Mouse (Mus musculus) cerebellum, postnatal 36 days (tissue): Measurements from ENCODE around the gene Slc16a8.

ENCODE experiments used
- DNase-seq, 2 experiments: peaks; one replicate each; pipeline ENCODE4 v3.0.0; 2021 to 2022; ENCODE audit warnings: mixed read lengths in 2 of 2

Slc16a8 gene

GRCm38 (mm10) chr15:79254661-79255060 is at the start of gene Slc16a8:
TSS of gene Slc16a8 (minus strand) at chr15:79254761.
- DNase-seq = no peak

GRCm38 (mm10) chr15:79303725-79304124 is 49.2 kb upstream of the Slc16a8 start:
- DNase-seq = no peak

DNA sequence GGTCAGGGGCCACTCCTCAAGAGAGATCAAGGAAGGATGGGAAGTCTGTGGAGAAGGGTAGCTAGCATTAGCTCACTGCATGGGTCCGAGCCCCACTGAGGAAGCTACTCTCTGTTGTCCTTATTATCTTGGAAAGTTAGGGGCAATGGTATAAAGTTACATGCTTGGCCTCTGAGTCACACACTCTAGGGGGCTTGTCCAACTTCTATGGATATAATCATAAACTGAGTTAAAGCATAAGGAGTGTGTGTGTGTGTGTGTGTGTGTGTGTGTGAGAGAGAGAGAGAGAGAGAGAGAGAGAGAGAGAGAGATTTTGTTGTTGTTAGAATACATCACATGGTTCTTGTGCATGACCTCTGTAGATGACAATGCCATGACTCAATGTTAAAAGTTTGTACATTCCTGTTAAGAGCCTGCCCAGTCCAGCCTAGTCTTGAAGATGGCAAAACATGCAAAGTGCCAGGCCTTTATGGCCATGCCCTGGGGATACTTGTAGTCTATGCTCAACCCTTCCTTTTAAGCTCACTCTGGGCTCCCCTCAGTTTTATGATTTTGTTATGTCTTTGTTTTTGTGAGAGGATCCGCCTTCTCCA is 45.1 kb upstream of the Slc16a8 start:
- no peak for DNase-seq

GRCm38 (mm10) chr15:79298553-79298952 is 44.0 kb upstream of the Slc16a8 start:
- no peak for DNase-seq

GRCm38 (mm10) chr15:79292779-79293178 is 38.2 kb upstream of the Slc16a8 start:
- DNase-seq = no peak

- no peak for DNase-seq
Measured at GRCm38 (mm10) chr15:79290340-79290739, 35.8 kb upstream of the Slc16a8 start.

DNA sequence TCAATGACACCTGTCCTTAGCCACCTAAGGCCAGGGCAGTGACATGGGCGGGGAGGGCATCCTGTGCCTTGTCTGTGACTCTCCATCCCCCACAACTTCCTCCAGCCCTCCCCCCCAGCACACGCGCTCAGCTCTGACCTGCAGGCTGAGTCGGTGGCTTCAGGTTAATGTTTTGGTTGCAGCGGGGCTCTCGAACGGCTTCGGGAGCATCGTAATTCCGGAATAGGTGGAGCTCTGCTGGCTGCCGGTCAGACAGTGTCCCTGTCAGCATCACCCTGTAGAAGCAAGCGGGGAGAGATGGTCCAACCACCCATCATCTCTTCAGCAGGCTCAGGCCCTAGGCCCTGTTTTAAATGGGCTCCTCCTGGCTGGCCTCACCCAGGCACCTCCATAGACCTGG is 34.9 kb upstream of the Slc16a8 start:
- no peak for DNase-seq

GRCm38 (mm10) chr15:79288387-79288786 is 33.8 kb upstream of the Slc16a8 start:
- DNase-seq = no peak

GRCm38 (mm10) chr15:79287091-79287490 is 32.5 kb upstream of the Slc16a8 start:
- DNase-seq = no peak

- DNase-seq = no peak
Measured at GRCm38 (mm10) chr15:79286141-79286540, 31.6 kb upstream of the Slc16a8 start.

GRCm38 (mm10) chr15:79285399-79285798 is 30.8 kb upstream of the Slc16a8 start, which contains the start of gene Baiap2l2:
TSS of gene Baiap2l2 (minus strand) at chr15:79285537.
- DNase-seq = no peak

DNA sequence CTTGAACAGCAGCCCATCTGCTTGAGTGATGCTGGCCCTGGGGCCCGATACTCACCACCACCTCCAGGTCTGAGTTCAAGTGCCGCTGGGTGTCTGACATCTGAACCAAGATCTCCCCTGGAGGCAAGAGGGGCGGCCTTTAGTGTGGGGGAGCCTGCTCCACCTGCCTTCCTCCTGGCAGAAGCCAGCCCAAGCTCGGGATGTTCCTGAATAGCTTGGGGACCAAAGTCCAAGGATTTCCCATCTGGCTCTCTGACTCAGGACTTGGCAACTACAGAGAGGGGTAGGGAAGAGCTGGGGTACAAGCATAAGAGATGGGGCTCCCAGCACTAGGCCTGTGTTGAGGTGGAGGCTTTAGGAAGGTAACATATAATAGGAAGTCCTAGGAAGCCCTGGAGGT is 28.8 kb upstream of the Slc16a8 start:
- no peak for DNase-seq

DNA sequence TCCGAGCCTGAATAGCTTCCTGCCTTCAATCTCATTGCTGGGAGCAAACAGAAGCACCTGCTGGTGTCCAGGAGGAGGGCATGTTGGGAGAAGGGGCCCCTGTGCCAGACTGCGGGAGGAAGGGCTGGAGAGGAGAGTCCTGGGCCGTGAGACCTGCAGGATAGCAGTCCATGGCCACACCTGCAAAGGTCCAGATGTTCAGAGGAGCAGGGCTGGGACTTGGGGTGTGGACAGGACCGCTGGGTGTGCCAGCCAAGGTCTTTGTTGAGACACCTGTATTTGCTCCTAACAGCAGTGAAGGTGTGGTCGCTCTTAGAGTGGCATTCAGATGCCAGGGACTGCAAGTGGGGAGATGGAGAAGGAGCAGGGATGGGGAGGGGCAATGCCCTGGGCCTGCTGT is 27.9 kb upstream of the Slc16a8 start:
- no peak for DNase-seq

DNA sequence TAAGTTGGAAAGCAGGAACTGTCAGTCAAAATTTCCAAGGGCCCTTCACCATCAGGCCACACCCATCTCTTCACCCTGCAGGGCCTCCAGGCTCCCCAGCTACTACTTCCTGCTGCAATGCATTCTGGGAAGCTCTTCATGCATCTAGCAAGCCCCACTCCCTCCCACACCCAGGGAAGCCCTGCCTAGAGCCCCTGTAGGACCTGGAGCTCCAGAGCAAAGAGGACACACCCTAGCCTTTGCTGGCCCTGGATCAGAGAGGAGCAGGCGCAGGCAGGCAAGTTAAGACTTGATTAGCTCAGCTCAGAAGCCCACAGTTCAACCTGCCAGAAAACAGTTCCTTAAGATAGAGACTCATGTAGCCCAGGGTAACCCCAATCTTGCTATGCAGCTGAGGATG is 26.8 kb upstream of the Slc16a8 start:
- DNase-seq = no peak

GRCm38 (mm10) chr15:79280850-79281249 is 26.3 kb upstream of the Slc16a8 start:
- no peak for DNase-seq

GRCm38 (mm10) chr15:79280209-79280608 is 25.6 kb upstream of the Slc16a8 start:
- DNase-seq = no peak

- DNase-seq = no peak
Measured at GRCm38 (mm10) chr15:79277728-79278127, 23.2 kb upstream of the Slc16a8 start.

- DNase-seq = no peak
Measured at GRCm38 (mm10) chr15:79273020-79273419, 18.5 kb upstream of the Slc16a8 start.

DNA sequence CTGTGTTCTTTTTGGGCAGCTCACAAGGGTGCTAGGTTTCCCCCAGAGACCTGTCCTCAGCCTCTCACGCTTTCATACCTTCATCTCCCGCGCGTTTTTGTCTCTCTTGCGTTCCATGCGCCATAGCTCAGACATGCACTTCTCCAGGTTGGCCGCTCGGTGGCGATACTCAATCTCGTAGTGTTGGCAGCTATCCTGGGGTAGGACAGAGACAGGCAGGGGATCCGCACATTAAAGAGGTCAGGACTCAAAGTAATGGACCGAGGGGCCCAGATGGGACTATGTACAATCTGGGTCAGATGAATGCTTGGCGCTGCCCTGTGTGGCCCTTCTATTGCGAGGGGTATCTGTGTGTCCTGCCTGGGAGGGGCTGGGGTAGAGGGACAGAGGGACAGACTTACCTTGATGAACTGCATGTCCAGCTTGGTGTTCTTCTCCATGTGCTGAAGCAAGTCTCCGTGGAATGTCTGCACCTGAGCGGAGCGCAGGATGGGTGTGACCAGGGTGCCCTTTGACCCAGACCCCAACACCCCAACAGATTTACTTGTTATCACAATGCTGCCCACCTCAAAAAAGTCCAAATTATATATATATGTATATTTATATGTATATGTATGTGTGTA is 16.7 kb upstream of the Slc16a8 start:
- peak; percentile 22 to 38 for DNase-seq

DNA sequence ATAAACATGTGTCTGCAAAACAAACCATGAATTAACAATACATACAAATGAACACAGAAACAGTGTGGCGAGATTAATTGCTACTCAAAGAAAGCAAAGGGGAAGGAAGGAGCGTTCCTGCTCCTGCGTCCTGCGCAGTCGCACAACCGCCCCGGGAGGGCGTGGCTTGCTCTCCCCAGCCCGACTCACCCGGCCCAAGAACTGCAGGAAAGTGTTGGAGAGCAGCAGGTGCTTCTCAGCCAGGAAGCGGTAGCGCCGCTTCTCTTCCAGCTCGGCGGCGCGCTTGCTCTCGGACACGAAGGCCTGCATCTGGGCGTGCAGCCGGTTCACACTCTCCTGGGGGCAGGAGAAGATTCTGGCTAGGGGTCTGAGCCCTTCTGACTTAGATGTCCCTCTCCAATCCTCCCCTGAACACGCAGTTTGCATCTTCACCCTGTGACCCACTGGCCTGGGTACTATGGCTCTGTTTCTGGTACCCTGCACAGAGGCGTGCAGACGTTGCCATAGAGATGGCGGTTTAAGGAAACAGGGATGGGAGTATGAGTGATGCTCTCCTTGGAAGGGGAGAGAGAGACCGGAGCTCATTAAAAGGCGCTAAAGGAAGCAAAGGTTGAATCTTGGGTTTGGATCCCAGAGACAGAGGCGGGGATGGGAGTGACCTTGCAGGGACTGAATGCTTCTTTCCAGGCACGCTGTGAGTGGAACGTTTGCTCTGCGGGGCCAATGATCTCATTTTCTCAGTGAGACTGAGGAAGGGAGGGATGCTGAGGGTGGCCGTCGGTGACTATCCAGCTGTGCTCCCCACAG is 16.0 kb upstream of the Slc16a8 start:
- peak; percentile 37 to 44 for DNase-seq

GRCm38 (mm10) chr15:79268521-79268920 is 14.0 kb upstream of the Slc16a8 start:
- no peak for DNase-seq

- no peak for DNase-seq
Measured at GRCm38 (mm10) chr15:79265384-79265783, 10.8 kb upstream of the Slc16a8 start.

DNA sequence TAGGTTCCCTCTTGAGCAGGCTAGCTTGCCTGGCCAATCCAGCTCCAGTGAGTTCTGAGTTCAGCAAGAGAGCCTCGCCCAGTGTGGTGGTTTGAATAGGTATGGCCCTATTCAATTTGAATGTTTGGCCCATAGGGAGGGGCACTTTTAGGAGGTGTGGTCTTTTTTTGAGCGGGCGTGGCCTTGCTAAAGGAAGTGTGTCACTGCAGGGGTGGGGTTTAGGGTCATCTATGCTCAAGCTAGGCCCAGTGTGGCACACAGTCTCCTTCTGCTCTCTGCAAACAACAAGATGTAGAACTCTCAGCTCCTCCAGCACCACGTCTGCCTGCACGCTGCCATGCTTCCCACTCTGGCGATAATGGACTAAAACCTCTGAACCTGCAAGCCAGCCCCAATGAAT is 9.2 kb upstream of the Slc16a8 start:
- no peak for DNase-seq

DNA sequence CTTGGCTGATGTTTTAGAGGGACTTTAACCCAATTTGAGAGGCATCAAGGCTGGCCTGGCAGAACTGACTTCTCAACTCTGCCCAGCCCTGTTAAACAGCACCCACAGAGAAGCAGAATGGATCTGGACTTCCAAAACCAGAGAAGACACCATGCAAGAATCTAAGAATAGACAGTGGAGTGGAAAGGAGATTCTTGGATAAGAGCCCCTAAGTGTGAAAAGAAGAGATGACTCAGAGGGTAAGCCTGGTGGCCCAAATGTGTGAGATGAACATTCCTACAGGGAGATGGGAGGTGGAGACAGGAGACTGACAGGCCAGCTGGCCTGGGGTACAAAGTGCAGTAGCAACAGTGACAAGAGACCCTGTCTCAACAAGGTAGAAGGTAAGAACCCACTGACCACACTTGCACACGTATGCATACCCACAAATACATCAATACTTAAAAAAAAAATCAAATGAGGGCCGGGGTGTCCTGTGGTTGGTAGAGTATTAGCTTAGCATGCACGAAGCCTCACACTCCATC is 8.3 kb upstream of the Slc16a8 start:
- DNase-seq = no peak
